Mouse (Mus musculus): ENCODE results near the gene Ntsr2.
A peak's percentile ranks its signal among the peaks of the same experiment; 100 is the strongest.

Gene Ntsr2

DNA sequence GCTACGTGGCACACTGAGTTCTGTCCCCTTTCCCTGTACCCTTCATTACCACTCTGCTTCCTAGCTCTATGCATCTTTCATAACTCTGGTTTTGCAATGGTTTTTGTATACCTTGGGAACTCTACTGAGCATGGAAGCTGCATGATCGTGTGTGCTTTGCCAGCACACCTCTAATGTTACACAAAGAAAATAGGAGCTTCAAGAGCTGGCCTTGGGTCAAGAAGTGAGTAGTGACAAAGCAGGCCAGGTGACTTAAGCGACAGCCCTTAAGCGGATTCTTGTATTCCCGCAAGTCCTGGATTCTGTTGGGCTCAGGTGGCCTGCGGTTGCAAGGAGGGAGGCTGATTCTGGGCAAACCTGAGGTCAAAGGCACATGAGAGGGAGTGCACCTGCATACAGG lies 4.9 kb upstream of the Ntsr2 start:
- DNase-seq (ENCODE audit: low read depth, low spot score) = no peak

- no peak for DNase-seq (ENCODE audit: low read depth, low spot score)
Measured at GRCm38 (mm10) chr12:16649819-16650218, 3.4 kb upstream of the Ntsr2 start.

- no peak for DNase-seq (ENCODE audit: low read depth, low spot score)
Measured at GRCm38 (mm10) chr12:16655604-16656003, 2.4 kb downstream of the Ntsr2 start.

GRCm38 (mm10) chr12:16656906-16657875 lies 4.0 kb downstream of the Ntsr2 start:
- DNase-seq (ENCODE audit: low read depth, low spot score) = no peak

- DNase-seq (ENCODE audit: low read depth, low spot score) = no peak
Measured at GRCm38 (mm10) chr12:16661459-16661858, 8.3 kb downstream of the Ntsr2 start.

GRCm38 (mm10) chr12:16661936-16662335 lies 8.8 kb downstream of the Ntsr2 start:
- DNase-seq (ENCODE audit: low read depth, low spot score) = no peak

DNA sequence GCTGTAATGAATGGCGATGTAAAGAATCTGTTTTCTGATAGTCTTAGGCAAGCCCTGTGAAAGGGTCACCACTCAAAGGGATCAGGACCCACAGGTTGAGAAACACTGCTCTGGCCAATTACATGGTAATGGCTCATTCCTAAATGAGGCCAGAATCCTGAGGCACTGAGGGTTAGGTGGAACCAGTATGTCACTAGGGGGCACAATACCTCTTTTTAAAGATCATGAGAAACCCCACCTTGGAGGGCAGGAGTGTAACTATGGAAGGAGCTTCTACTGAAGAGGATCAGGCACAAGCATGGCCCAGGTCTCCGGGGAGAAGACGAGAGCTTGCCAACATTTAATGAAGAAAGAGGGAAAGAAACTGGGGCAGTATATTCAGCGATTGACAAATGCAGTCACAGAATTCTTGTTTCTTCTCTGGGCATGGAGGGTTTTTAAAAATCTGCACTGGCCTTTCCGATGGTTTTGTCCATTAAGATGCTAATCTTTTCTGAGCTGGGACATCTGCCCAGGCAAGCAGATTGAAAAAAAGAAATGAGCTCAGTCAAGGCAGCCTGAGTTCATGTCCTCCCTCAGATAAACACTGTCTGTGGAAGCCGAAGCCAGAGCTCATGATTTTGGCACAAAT lies 9.9 kb downstream of the Ntsr2 start:
- DNase-seq (ENCODE audit: low read depth, low spot score) = no peak

GRCm38 (mm10) chr12:16665022-16665421 lies 11.8 kb downstream of the Ntsr2 start:
- peak; percentile 93 for DNase-seq (ENCODE audit: low read depth, low spot score)

DNA sequence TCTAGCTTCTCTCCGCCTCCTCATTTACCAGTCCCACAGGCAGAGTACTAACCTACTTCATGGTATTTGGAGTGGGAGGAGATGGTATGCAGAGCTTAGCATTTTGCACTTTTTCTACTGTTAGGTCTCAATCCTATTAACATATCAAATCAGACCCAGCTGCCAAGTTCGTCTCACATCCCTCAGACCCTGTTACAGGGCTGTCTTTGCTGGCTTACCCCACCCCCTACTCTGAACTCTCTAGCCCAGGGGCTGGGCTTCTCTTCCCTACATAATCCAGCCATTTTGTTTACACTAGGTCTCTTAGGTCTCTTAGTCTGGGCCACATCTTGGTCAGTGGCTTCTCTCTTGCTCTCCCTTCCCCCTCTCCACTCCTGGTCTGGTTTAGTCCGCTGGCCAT lies 16.0 kb downstream of the Ntsr2 start:
- DNase-seq (ENCODE audit: low read depth, low spot score) = peak; percentile 59

DNA sequence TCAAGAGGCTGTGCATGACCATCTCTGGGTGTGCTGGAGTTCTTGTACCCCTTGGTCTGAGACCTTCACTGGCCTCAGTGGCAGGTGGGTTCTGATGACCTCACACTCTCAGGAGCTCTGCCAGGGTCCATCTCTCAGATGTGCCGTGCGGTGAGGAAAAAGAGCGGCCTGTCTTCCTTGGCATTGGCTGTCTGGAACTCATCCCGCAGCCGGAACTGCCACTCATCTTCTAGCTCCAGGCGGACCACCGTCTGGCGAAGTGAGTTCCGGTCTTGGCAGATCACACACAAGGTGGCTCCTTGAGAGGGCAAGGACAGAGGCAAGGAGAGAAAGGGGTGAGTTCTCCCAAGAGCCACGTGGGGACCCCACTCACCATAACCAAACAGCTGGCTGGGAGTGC lies 19.1 kb downstream of the Ntsr2 start:
- DNase-seq (ENCODE audit: low read depth, low spot score) = no peak

- DNase-seq (ENCODE audit: low read depth, low spot score) = no peak
Measured at GRCm38 (mm10) chr12:16690631-16691030, 37.4 kb downstream of the Ntsr2 start.

- DNase-seq (ENCODE audit: low read depth, low spot score) = peak; percentile 76
Measured at GRCm38 (mm10) chr12:16694783-16695182, 41.6 kb downstream of the Ntsr2 start.

GRCm38 (mm10) chr12:16695252-16695651 lies 42.1 kb downstream of the Ntsr2 start:
- DNase-seq (ENCODE audit: low read depth, low spot score) = peak; percentile 80

DNA sequence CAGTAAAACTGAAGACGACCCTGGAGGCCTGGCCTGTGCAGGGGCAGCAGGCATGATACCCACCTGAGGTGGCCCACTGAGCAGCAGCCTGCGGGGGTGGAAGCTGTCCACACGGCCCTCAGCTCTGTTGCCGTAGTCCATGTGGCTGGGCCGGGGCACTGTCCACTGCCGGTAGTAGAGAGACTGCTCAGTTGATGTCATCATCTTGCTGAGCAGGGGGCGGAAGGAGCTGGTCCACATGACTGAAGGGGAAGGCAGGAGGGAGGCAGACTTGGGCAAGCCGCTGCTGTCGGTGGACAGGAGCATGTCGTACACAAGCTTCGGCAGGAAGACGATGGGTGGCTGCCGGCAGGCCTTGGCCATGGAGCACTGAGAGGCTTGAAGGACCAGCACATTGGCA lies 43.0 kb downstream of the Ntsr2 start:
- DNase-seq (ENCODE audit: low read depth, low spot score) = no peak

DNA sequence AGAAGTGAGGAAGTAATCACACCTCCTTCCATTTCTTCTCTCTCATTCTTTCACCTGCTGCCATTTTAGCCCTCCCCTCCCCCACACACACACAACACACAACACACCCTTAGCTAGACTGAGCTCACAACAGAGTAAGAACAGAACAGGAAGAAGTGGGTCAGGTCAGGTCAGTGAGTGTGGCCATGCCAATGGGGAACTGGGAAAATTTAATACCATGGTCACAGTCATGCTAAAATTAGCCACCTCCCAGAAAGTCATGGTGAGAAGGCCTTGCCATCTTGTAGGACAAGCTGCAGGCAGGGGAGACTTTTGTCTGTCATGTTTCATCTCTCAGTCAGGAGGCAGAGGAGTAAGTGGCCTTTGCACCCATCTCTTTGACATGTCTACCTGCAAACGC lies 45.5 kb downstream of the Ntsr2 start:
- DNase-seq (ENCODE audit: low read depth, low spot score) = no peak
